Comparison of ENCODE assay signal across 8 mouse cellular contexts in genomic region chr3:95526622-95527211, GRCm38 (mm10). TPM values are rescaled to one million over a fixed set of nuclear protein-coding genes. Genes with fewer than 3 reads are reported as not detected.
DNase-seq lines count a peak whose midpoint lies in the region; ATAC-seq lines count a peak whose summit lies in the region.

Gene Ctss, plus strand, starts transcription at chr3:95526786.

- H3K9ac ChIP-seq in kidney, embryonic 14.5 days (ENCODE audit: low read depth, low read length), result no peak within 1 kb of the TSS
- no peak within 1 kb of the TSS for H3K9ac ChIP-seq in embryonic facial prominence, embryonic 15.5 days
- no peak within 1 kb of the TSS for H3K9ac ChIP-seq in neural tube, embryonic 13.5 days

- H3K4me2 ChIP-seq in kidney, embryonic 14.5 days (replicated peaks; ENCODE audit: low read depth, low read length), result no peak within 1 kb of the TSS
- no peak within 1 kb of the TSS for H3K4me2 ChIP-seq in embryonic facial prominence, embryonic 15.5 days (replicated peaks)
- no peak within 1 kb of the TSS for H3K4me2 ChIP-seq in neural tube, embryonic 13.5 days

- H3K27ac ChIP-seq in kidney, embryonic 14.5 days (ENCODE audit: low read depth, low read length), result no peak within 1 kb of the TSS
- no peak within 1 kb of the TSS for H3K27ac ChIP-seq in embryonic facial prominence, embryonic 15.5 days (replicated peaks)
- no peak within 1 kb of the TSS for H3K27ac ChIP-seq in neural tube, embryonic 13.5 days (replicated peaks)

- no peak within 1 kb of the TSS for H3K4me3 ChIP-seq in kidney, embryonic 14.5 days (ENCODE audit: low read length)
- no peak within 1 kb of the TSS for H3K4me3 ChIP-seq in embryonic facial prominence, embryonic 15.5 days (replicated peaks)
- no peak within 1 kb of the TSS for H3K4me3 ChIP-seq in neural tube, embryonic 13.5 days

- 77% methylated on average over 8 of the region's 8 CpGs for WGBS in kidney, embryonic 14.5 days
- 86% methylated on average over 8 of the region's 8 CpGs for WGBS in embryonic facial prominence, embryonic 15.5 days
- WGBS in neural tube, embryonic 13.5 days, result 92% methylated on average over 8 of the region's 8 CpGs

- no peak for ATAC-seq in kidney, embryonic 14.5 days (ENCODE audit: low FRiP score, low TSS enrichment)
- ATAC-seq in embryonic facial prominence, embryonic 15.5 days (ENCODE audit: insufficient number of reproducible peaks, low FRiP score, low TSS enrichment, low read depth), result no peak
- ATAC-seq in neural tube, embryonic 13.5 days (ENCODE audit: low read depth), result no peak

- H3K27me3 ChIP-seq in kidney, embryonic 14.5 days (ENCODE audit: control insufficient read depth, insufficient read depth, low read length), result no peaks in the 10 kb centered on the region
- H3K27me3 ChIP-seq in embryonic facial prominence, embryonic 15.5 days, result no peaks in the 10 kb centered on the region
- H3K27me3 ChIP-seq in neural tube, embryonic 13.5 days, result no peaks in the 10 kb centered on the region

- no peaks in the 10 kb centered on the region for H3K4me1 ChIP-seq in kidney, embryonic 14.5 days (ENCODE audit: control insufficient read depth, insufficient read depth, low read length)
- H3K4me1 ChIP-seq in embryonic facial prominence, embryonic 15.5 days, result peaks cover 7% of the 10 kb centered on the region; the same call in 1 of the 2 replicates
- no peaks in the 10 kb centered on the region for H3K4me1 ChIP-seq in neural tube, embryonic 13.5 days (replicated peaks)

- DNase-seq in kidney, postnatal 14 days, result no peak
- DNase-seq in MEL-GATA-1-ER (ENCODE audit: extremely low read depth, low read depth), result peak; percentile 40
- no peak for DNase-seq in left cerebral cortex, postnatal 25 days (ENCODE audit: low spot score in 2 of 2)
- no peak for DNase-seq in c-Kit-positive CD71-positive TER-119-positive erythroid progenitor cells, embryonic 14.5 days (ENCODE audit: low spot score)
- DNase-seq in kidney, postnatal 4 days, result no peak

- H3K36me3 ChIP-seq in kidney, embryonic 14.5 days (ENCODE audit: control insufficient read depth, insufficient read depth, low read length), result no peaks in the 10 kb centered on the region
- H3K36me3 ChIP-seq in embryonic facial prominence, embryonic 15.5 days, result no peaks in the 10 kb centered on the region
- H3K36me3 ChIP-seq in neural tube, embryonic 13.5 days, result no peaks in the 10 kb centered on the region

- H3K9me3 ChIP-seq in kidney, embryonic 14.5 days (ENCODE audit: control insufficient read depth, low read length), result no peaks in the 10 kb centered on the region
- no peaks in the 10 kb centered on the region for H3K9me3 ChIP-seq in embryonic facial prominence, embryonic 15.5 days (replicated peaks)
- H3K9me3 ChIP-seq in neural tube, embryonic 13.5 days, result no peaks in the 10 kb centered on the region

- intact Hi-C loops in left cerebral cortex, postnatal 25 days (cut with DNase I), result no loop called here

RNA-seq across cellular contexts. Expression of gene Ctss, which starts in this region (rescaled TPM):
- polyA plus RNA-seq in kidney, embryonic 14.5 days (2014; fragmentation: Nextera tagmentation; extraction: Ambion mirVana), result 9.9 and 12.2 TPM in 2 replicates
- polyA plus RNA-seq in embryonic facial prominence, embryonic 15.5 days (2015; fragmentation: Nextera tagmentation; extraction: Ambion mirVana), result 22.1 and 22.2 TPM in 2 replicates
- total RNA-seq in left cerebral cortex, postnatal 25 days (2021), result 10 to 100 TPM; 55.9 to 60.1 TPM
- 17.7 and 18.9 TPM in 2 replicates for polyA plus RNA-seq in neural tube, embryonic 13.5 days (2015; fragmentation: Nextera tagmentation; extraction: Ambion mirVana)
